Mouse (Mus musculus) neural tube, embryonic 13.5 days (tissue): ENCODE measurements at regions not wholly inside any gene's neighbourhood (a gene's known extent, or its start where the extent isn't known, plus 50 kb on each side); places are given as distances from the start of the nearest gene placed in this dataset.

Experiments used
- ATAC-seq: fragments of 200-750 bp; cut with Nextera tagmentation; 2 replicates; pipeline ENCODE4 v1.8.0; 2017; ENCODE audit warnings: low read depth, mild to moderate bottlenecking, moderate TSS enrichment, moderate library complexity
- H3K27ac ChIP-seq: fragments of 300-500 bp; sonication (generic); replicated peaks from 2 replicates; pipeline ENCODE4 v1.5.1; 2015; ENCODE audit warnings: moderate library complexity, mild to moderate bottlenecking, inconsistent platforms
- H3K27me3 ChIP-seq: fragments of 300-500 bp; sonication (generic); 2 replicates; pipeline ENCODE4 v1.6.1; 2015; ENCODE audit warnings: mild to moderate bottlenecking, inconsistent platforms
- H3K36me3 ChIP-seq: fragments of 300-500 bp; sonication (generic); 2 replicates; pipeline ENCODE4 v1.6.1; 2015; ENCODE audit warnings: mild to moderate bottlenecking, inconsistent platforms
- H3K4me1 ChIP-seq: fragments of 300-500 bp; sonication (generic); replicated peaks from 2 replicates; pipeline ENCODE4 v1.6.1; 2015; ENCODE audit warnings: inconsistent platforms
- H3K4me2 ChIP-seq: fragments of 300-500 bp; sonication (generic); 2 replicates; pipeline ENCODE4 v1.6.1; 2015; ENCODE audit warnings: inconsistent platforms, mild to moderate bottlenecking, moderate library complexity
- H3K4me3 ChIP-seq: fragments of 300-500 bp; sonication (generic); 2 replicates; pipeline ENCODE4 v1.5.1; 2015; ENCODE audit warnings: mild to moderate bottlenecking, inconsistent platforms
- H3K9ac ChIP-seq: fragments of 300-500 bp; sonication (generic); 2 replicates; pipeline ENCODE4 v1.6.1; 2015; ENCODE audit warnings: moderate library complexity, mild to moderate bottlenecking, inconsistent platforms
- H3K9me3 ChIP-seq: fragments of 300-500 bp; sonication (generic); 2 replicates; pipeline ENCODE4 v1.6.1; 2016; ENCODE audit warnings: inconsistent platforms
- whole genome bisulfite sequencing: fragments of 180-500 bp; shearing (Covaris S2); methylation state at CpG from one replicate; pipeline ENCODE4 v1.1.7; 2015; 5-methylcytosine and 5-hydroxymethylcytosine counted together

DNA sequence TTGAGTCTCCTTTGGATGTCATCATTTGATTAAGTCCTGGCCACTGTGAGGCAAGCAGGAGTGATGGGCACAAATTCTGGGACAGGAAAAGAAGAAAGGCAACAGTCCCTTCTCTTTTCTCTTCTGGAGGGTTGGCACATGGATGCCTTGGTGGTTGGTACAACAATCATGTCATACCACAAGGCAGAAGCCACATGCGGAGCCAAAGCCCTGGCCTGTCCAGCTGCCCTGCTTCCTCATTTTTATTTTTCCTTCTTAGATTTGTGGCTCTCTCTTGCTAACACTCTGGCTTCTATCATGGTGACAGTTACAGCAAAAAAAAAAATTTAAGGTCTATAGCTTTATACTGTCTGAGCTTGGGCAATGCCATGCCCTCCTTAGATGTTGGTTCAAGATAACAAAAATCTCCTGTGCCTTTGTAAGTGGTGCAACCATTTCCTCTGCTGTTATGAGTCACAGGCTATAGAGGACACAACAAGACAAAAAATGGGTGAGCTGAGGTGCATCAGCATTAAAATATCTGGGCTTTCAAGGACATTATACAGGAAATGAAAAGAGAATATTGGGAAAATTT, 158.2 kb downstream of the Evx1 start:
- H3K9me3 ChIP-seq = no peaks in the 10 kb centered on the region
- no peaks in the 10 kb centered on the region for H3K36me3 ChIP-seq
- no peak overlapping the region for H3K4me3 ChIP-seq
- H3K9ac ChIP-seq = no peak overlapping the region
- H3K27ac ChIP-seq = no peak overlapping the region
- H3K4me2 ChIP-seq = no peak overlapping the region
- peaks cover 8% of the 10 kb centered on the region; the same call in 1 of the 2 replicates for H3K4me1 ChIP-seq
- no peak for ATAC-seq
- 100% methylated on average over 1 of the region's 1 CpGs for WGBS
- H3K27me3 ChIP-seq = no peaks in the 10 kb centered on the region

DNA sequence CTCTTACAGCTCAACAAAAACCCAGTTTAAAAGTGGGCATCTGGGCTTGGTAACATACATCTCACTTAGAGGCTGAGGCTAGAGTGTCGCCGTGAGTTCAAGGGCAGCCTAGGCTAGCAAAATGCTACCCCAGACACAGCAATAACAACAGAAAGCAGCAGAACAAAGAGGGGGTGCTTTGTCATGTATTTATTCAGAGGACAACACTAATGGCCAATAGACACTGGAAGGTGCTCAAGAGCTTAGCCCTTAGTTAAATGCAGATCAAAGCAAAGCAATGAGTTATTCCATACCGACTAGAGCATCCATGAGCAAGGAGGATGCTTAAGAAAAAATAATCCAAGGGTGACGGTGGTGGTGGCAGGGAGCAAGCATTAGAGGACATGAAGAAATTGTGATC, 158.7 kb downstream of the Evx1 start:
- Histone ChIP-seq H3K4me1 (peaks cover 8% of the 10 kb centered on the region; the same call in 1 of the 2 replicates), H3K9ac (no peak overlapping the region), H3K27ac (no peak overlapping the region), H3K4me3 (no peak overlapping the region), H3K9me3 (no peaks in the 10 kb centered on the region), H3K27me3 (no peaks in the 10 kb centered on the region), H3K4me2 (no peak overlapping the region), H3K36me3 (no peaks in the 10 kb centered on the region)
- 77% methylated on average over 4 of the region's 4 CpGs for WGBS
- ATAC-seq = no peak

DNA sequence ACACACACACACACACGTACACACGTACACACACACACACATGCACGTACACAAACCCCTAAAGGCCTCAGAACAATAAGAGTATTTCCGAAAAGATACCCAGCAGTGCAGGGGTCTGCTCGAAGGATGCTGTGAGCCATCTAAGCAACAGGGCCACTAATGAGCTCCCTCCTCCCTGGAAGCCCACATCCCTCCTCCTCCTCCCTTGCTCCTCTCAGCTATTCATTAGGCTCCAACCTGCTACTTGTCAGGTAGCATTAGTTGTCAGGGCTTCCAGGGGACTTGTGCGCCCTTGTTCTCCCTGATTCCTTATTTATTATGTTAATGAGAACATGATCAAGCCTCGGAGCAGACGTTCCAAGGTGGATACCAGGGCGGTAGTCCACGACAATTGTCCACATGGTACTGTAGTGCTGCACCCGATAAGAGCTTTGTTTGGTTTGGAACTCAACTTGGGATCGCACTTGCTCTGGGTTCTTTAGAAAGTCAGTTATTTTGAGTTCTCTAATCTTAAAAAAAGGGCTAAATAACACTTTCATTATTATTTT, 159.8 kb downstream of the Evx1 start:
- ATAC-seq = no peak
- Histone ChIP-seq H3K4me1 (peaks cover 8% of the 10 kb centered on the region; the same call in 1 of the 2 replicates), H3K4me3 (no peak overlapping the region), H3K27me3 (no peaks in the 10 kb centered on the region), H3K4me2 (no peak overlapping the region), H3K9ac (no peak overlapping the region), H3K27ac (no peak overlapping the region), H3K36me3 (no peaks in the 10 kb centered on the region), H3K9me3 (no peaks in the 10 kb centered on the region)
- WGBS = 67% methylated on average over 12 of the region's 12 CpGs

DNA sequence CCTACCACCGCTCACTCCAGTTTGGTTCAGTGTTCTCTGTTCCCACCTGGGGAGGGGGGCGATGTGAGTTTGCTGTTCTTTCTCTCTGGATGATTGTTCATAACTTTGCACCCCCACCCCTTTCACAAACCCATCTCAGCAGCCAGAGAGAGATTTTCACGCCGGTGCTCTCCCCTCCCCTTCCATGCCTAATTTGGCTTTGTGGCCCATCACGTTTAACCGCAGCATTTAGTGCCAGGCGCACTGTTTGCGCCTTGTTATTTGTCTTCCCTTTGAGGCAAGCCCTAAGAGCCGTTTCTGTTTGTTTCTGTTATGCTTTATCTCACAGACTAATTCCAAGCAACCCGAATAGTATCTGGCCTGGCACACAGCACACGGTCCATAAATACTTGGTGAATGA, 160.6 kb downstream of the Evx1 start:
- Histone ChIP-seq H3K4me1 (peaks cover 8% of the 10 kb centered on the region; the same call in 1 of the 2 replicates), H3K27ac (no peak overlapping the region), H3K4me3 (no peak overlapping the region), H3K27me3 (no peaks in the 10 kb centered on the region), H3K9ac (no peak overlapping the region), H3K36me3 (no peaks in the 10 kb centered on the region), H3K9me3 (no peaks in the 10 kb centered on the region), H3K4me2 (no peak overlapping the region)
- ATAC-seq = no peak
- WGBS = 35% methylated on average over 11 of the region's 11 CpGs

DNA sequence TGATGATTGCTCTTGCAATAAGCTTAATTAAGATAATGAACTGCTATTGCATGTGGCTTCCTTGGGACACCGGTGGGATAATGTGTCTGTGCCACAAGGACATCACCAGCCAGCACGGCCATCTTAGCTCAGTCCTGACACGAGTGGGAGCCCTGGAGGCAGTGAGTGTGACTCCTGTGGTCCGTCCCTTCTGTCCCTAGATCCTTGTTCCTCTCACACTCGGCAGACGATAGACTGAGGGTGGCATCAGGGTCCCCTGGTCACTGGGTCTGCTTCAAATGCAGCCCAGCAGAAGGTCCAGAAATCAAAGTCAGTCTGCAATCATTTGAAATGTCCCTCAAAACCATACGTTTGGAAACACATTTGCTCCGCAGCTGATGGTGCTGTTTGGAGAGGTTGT, 162.4 kb downstream of the Evx1 start:
- 81% methylated on average over 8 of the region's 8 CpGs for WGBS
- Histone ChIP-seq H3K9ac (no peak overlapping the region), H3K36me3 (no peaks in the 10 kb centered on the region), H3K4me2 (no peak overlapping the region), H3K27ac (no peak overlapping the region), H3K4me1 (peaks cover 8% of the 10 kb centered on the region; the same call in 1 of the 2 replicates), H3K27me3 (no peaks in the 10 kb centered on the region), H3K9me3 (no peaks in the 10 kb centered on the region), H3K4me3 (no peak overlapping the region)
- ATAC-seq = no peak

DNA sequence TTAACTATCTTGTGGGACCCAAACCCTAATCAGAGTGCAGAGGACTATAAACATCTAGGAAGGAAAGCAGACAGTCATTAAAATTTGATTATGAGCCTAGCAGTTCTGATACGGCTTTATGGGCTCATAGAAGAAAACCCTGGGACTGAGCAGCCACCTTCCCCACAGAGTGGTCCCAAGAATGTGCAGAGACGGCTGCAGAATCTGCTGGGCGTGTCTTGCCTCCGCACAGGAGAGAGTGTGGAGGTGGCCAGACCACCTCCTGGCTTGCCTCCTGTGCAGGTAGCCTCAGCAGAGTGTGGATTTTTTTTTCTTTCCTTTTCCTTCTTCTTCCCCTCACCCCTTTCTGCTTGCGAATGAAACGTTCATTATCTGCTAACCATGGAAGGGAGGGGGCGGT, 163.3 kb downstream of the Hibadh start:
- peaks cover 8% of the 10 kb centered on the region; the same call in 1 of the 2 replicates for H3K4me1 ChIP-seq
- H3K27ac ChIP-seq = no peak overlapping the region
- H3K9ac ChIP-seq = no peak overlapping the region
- no peak overlapping the region for H3K4me2 ChIP-seq
- WGBS = 68% methylated on average over 7 of the region's 7 CpGs
- ATAC-seq = no peak
- H3K4me3 ChIP-seq = no peak overlapping the region
- no peaks in the 10 kb centered on the region for H3K9me3 ChIP-seq
- H3K36me3 ChIP-seq = no peaks in the 10 kb centered on the region
- no peaks in the 10 kb centered on the region for H3K27me3 ChIP-seq

DNA sequence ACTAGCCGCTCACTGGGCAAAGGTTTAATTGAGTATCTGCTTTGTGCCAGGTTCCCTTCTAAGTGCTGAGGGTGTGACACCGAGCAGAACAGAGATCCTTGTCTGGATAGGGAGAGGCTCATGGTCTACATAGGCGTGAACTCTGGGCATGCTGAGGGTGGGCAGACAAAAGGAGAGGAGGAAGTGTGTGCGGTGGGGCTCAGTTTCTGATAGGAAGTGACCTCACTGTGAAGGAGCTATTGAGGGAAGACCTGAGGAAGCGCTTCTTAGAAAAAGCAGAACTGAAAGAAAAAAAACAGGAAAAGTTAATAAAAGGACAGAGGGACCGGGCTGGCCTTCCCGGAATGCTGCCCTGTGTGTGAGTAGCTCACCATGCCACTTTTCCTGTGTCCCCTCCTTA, 162.8 kb downstream of the Hibadh start:
- ATAC-seq = no peak
- no peak overlapping the region for H3K4me3 ChIP-seq

DNA sequence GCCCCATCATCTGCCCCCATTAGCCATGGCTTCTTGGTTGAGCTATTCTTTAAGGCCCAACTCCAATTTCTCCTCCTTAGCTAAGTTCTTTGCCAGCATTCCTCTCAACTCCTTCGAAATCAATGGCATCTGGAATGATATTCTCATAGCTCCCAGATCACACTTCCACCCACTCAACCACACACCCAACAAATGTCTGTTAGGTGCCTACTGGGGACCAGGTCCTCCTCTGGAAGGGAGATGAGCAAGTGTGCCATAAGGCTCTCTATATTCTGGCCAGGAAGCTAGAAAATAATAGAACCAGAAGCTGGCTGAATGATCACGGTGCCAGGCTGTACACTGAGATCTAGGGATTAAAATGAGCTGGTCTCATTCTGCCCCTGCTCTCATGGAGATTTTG, 161.6 kb downstream of the Hibadh start:
- WGBS = 92% methylated on average over 2 of the region's 2 CpGs
- ATAC-seq = no peak

More for the DNA sequence above, 162.8 kb downstream of the Hibadh start:
- Histone ChIP-seq H3K9me3 (no peaks in the 10 kb centered on the region), H3K4me2 (no peak overlapping the region), H3K4me1 (peaks cover 8% of the 10 kb centered on the region; the same call in 1 of the 2 replicates), H3K9ac (no peak overlapping the region), H3K27me3 (no peaks in the 10 kb centered on the region), H3K36me3 (no peaks in the 10 kb centered on the region), H3K27ac (no peak overlapping the region)
- 88% methylated on average over 7 of the region's 7 CpGs for WGBS

DNA sequence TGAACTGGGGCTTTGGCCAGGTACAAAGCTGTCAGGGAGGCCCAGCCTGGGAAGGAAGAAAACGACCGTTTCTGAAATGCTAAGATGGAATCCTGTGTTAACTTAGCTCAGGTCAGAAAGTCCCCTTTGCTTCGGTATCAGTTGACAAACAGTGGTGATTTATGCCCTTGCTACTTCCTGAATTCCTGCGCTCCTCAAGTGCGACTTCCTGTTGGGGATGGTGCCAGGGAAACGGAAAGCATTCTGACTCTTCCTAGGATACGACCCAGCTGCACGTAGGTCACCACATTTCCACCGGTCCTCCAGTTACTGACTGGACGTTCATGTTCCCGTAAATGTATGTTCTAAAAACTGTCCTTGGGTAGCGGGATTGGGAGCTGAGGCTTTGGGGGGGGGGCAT, 161.0 kb downstream of the Hibadh start:
- Histone ChIP-seq H3K4me3 (no peak overlapping the region), H3K4me1 (0 out of 2 replicates have a peak, but pooled peaks cover 4% of the 10 kb centered on the region), H3K27ac (no peak overlapping the region), H3K27me3 (no peaks in the 10 kb centered on the region), H3K9me3 (no peaks in the 10 kb centered on the region), H3K36me3 (no peaks in the 10 kb centered on the region), H3K9ac (no peak overlapping the region), H3K4me2 (no peak overlapping the region)
- ATAC-seq = no peak
- WGBS = 61% methylated on average over 12 of the region's 12 CpGs

More for the DNA sequence above, 161.6 kb downstream of the Hibadh start:
- Histone ChIP-seq H3K4me1 (peaks cover 8% of the 10 kb centered on the region; the same call in 1 of the 2 replicates), H3K9me3 (no peaks in the 10 kb centered on the region), H3K9ac (no peak overlapping the region), H3K4me3 (no peak overlapping the region), H3K27ac (no peak overlapping the region), H3K36me3 (no peaks in the 10 kb centered on the region), H3K27me3 (no peaks in the 10 kb centered on the region), H3K4me2 (no peak overlapping the region)

DNA sequence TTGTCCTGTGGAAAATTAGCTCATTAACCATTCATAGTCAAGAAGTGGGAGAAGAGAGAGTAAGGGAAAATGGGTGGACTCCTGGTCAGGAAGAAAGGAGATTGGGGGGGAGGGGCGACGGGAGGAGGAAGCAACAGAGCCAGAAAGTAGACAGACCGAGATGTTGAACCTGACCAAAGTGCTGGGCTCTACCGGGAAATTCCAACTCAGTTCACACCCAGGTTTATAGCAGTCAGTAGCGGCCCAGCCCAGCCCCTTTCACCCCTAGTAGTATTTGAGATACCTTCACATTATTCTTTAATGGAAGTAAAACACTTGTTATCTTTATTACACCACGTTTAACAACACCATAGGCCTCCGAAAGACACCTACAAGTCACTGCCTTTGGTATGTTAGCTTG, 158.2 kb downstream of the Hibadh start:
- Histone ChIP-seq H3K9ac (no peak overlapping the region), H3K36me3 (no peaks in the 10 kb centered on the region), H3K4me3 (no peak overlapping the region), H3K27me3 (no peaks in the 10 kb centered on the region), H3K4me1 (peaks cover 13% of the 10 kb centered on the region), H3K27ac (no peak overlapping the region), H3K4me2 (no peak overlapping the region), H3K9me3 (no peaks in the 10 kb centered on the region)
- ATAC-seq = no peak
- WGBS = 72% methylated on average over 7 of the region's 7 CpGs

DNA sequence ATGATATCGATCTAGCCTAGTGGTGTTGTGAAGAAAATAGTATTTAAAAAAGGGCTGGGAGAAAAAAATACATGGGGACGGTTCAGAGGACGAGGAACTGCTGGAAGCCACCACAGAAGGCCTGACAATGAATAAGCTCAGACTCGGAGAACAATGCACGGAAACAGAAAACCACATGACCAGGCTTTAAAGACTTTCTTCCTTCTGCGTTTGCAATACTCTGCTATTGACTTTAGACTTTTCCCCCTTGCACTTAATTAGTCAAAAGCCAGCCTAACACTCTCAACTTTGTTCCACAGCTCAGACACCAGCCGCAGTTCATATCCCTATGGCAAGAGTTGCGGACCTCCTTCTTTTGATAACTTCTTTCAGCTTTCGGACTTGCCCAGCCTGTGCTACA, 154.0 kb downstream of the Hibadh start:
- H3K36me3 ChIP-seq = no peaks in the 10 kb centered on the region
- H3K4me1 ChIP-seq = peaks cover 13% of the 10 kb centered on the region
- no peak overlapping the region for H3K4me3 ChIP-seq
- H3K9me3 ChIP-seq = no peaks in the 10 kb centered on the region
- no peaks in the 10 kb centered on the region for H3K27me3 ChIP-seq
- WGBS = 74% methylated on average over 9 of the region's 9 CpGs
- no peak overlapping the region for H3K9ac ChIP-seq
- no peak overlapping the region for H3K4me2 ChIP-seq
- 0 out of 2 replicates have a peak overlapping the region, but pooled peaks have one; percentile 14 for H3K27ac ChIP-seq
- no peak for ATAC-seq

DNA sequence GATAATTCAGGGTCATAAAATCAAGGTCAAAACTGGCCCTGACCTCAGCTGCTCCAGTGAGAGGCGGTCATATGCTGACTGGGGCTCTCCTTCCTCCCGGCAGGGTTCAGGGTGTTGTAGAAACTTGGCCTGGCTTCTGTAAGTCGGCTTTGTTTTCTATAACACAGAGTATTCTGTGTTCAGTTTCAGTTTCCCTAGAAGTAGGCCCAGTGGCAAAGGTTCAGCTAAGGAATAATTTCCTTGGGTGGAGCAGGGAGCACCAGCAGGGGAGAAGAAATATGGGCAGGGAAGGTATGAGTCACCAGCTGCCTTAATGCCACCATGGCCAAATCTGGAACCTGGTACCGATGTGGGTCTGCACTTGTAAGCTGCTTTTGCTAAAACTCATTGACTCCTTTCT, 153.5 kb downstream of the Hibadh start:
- ATAC-seq = no peak
- Histone ChIP-seq H3K27me3 (no peaks in the 10 kb centered on the region), H3K9me3 (no peaks in the 10 kb centered on the region), H3K9ac (no peak overlapping the region), H3K4me1 (peaks cover 13% of the 10 kb centered on the region), H3K4me2 (no peak overlapping the region), H3K36me3 (no peaks in the 10 kb centered on the region), H3K4me3 (no peak overlapping the region), H3K27ac (0 out of 2 replicates have a peak overlapping the region, but pooled peaks have one; percentile 14)
- WGBS = 54% methylated on average over 4 of the region's 4 CpGs

DNA sequence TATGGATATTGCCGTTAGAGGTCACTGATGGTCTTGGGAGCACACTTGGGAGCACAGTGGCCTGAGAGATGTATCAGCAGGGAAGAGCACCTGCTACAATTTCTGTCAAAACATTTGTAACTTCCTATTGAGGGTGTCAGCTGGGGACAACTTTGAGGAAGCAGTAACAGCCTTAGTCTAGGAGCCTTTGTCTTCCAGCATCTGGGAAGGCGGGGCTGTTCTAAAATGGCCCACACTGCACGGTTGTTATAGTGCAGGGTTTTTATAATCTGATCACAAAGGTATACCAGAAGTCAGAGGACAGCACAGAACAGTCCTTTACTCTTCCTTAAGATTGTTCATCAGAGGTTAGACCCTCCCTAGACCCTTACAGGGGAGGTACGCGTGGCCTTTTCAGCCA, 152.3 kb downstream of the Hibadh start:
- H3K4me2 ChIP-seq = no peak overlapping the region
- H3K4me1 ChIP-seq = peaks cover 13% of the 10 kb centered on the region
- H3K4me3 ChIP-seq = no peak overlapping the region
- no peak overlapping the region for H3K9ac ChIP-seq
- no peak for ATAC-seq
- no peaks in the 10 kb centered on the region for H3K27me3 ChIP-seq
- no peaks in the 10 kb centered on the region for H3K9me3 ChIP-seq
- no peaks in the 10 kb centered on the region for H3K36me3 ChIP-seq
- 90% methylated on average over 5 of the region's 5 CpGs for WGBS
- H3K27ac ChIP-seq = no peak overlapping the region
